Mouse (Mus musculus) erythroblast, embryonic 14.5 days (primary cell): ENCODE results near the gene Kpna6. TPM values are rescaled to one million over a fixed set of nuclear protein-coding genes. Genes with fewer than 3 reads are reported as not detected.
A peak's percentile ranks its signal among the peaks of the same experiment; 100 is the strongest.

Experiments
- H3K27me3 ChIP-seq: 2 replicates; pipeline ENCODE4 v1.6.1; 2012; ENCODE audit warnings: inconsistent platforms; ENCODE audit not compliant: control insufficient read depth
- H3K36me3 ChIP-seq: 2 replicates; pipeline ENCODE4 v1.6.1; 2012; ENCODE audit warnings: mild to moderate bottlenecking, inconsistent platforms; ENCODE audit not compliant: control insufficient read depth
- H3K4me1 ChIP-seq: 2 replicates; pipeline ENCODE4 v1.6.1; 2012; ENCODE audit warnings: inconsistent platforms; ENCODE audit not compliant: control insufficient read depth
- H3K4me3 ChIP-seq: replicated peaks from 2 replicates; pipeline ENCODE3; 2012; ENCODE audit warnings: moderate library complexity, mild to moderate bottlenecking, inconsistent platforms
- H3K9me3 ChIP-seq: 2 replicates; pipeline ENCODE4 v1.6.1; 2012; ENCODE audit warnings: low read length, inconsistent platforms, mixed read lengths; ENCODE audit not compliant: control insufficient read depth
- GATA1 ChIP-seq: IDR thresholded peaks from 2 replicates; pipeline ENCODE4 v1.6.1; 2012; ENCODE audit warnings: low read length, inconsistent platforms, mixed read lengths
- TAL1 ChIP-seq: IDR thresholded peaks from 3 replicates; pipeline ENCODE4 v1.6.1; 2012; ENCODE audit warnings: low read length, inconsistent platforms, mixed read lengths
- polyA plus RNA-seq: library from polyadenylated mRNA; stranded (reverse); fragments of >175 nt; gene quantifications from 2 replicates; pipeline ENCODE4 v1.2.3, GENCODE M21; 2012

The Kpna6 gene
- polyA plus RNA-seq, 1 experiment = 0.65 TPM

DNA sequence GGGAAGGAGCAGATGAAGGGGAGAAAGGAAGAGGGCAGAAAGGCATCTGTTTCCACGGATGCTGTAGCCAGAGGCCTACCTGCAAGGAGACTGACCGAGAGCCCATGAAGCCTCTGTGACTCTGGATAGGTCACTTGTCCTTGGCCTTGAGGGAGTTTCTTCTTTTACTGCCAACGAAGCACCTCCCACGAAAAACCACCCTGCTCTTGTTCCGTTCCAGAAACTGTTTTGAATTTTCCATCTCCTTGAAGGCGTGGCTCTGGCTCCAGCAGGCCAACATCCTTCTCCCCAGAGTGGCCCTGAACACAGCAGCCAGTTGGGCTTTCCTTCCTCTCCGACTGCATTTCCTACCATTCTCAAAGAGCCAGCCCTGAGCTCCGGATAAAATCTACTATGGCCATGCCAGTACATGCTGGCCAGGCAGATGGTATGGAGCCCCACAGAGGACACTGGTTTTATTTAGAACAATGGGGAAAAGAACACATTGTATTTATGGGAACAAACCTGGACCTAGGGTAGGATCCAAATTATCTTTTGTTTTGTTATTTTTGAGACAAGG, 51.2 kb downstream of the Kpna6 start:
- TF ChIP-seq GATA1 (no peak), TAL1 (no peak)
- Histone ChIP-seq H3K4me3 (no peak overlapping the region), H3K9me3 (no peaks in the 10 kb centered on the region), H3K36me3 (peaks cover 30% of the 10 kb centered on the region), H3K4me1 (peaks cover 86% of the 10 kb centered on the region), H3K27me3 (no peaks in the 10 kb centered on the region)

DNA sequence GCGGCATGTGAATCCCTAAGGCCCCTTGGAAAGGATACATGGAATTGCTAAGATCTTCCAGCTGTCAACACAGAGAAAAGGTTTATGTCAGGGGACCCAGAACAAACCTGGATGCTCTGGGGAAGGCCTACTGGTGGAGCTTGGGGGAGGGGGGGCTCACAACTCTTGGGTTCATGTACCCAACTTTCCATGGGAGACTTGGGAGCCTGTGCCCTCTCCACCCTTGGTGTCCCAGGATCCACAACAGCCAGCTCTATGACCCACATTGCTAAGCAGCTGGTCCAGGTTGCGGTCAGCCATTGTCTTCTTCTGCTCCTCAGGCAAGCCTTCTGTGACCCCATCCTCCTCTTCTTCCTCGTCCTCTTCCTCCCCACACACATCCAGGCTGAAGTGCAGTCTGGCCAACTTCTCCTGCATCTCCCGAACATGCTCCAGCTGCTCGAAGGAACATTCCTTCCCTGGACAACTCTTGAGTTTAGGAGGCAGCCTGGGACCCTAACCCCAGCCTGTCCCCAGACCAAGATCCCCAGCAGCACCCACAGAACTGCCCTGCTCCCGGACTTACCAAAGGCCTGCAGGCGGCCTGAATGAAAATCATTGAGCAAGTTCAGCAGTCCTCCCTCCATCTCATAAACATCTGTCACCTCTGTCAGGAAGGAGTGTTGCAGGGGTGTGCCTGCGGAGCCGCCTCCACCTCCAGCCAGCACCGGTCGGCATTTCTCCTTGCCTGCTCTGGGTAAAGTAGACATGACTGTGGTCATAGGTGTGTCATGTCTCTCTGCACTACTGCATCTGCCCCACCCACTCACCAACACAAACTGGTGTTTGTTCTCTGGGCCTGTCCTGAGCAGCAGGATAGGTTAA, 51.9 kb downstream of the Kpna6 start:
- Histone ChIP-seq H3K27me3 (no peaks in the 10 kb centered on the region), H3K4me3 (no peak overlapping the region), H3K9me3 (no peaks in the 10 kb centered on the region), H3K4me1 (peaks cover 80% of the 10 kb centered on the region), H3K36me3 (peaks cover 29% of the 10 kb centered on the region)
- TF ChIP-seq GATA1 (no peak), TAL1 (no peak)

- TF ChIP-seq TAL1 (no peak), GATA1 (no peak)
Measured at GRCm38 (mm10) chr4:129618786-129619691, 53.5 kb downstream of the Kpna6 start, which contains the start of gene Iqcc. TSS of gene Iqcc (minus strand) at chr4:129619099.

DNA sequence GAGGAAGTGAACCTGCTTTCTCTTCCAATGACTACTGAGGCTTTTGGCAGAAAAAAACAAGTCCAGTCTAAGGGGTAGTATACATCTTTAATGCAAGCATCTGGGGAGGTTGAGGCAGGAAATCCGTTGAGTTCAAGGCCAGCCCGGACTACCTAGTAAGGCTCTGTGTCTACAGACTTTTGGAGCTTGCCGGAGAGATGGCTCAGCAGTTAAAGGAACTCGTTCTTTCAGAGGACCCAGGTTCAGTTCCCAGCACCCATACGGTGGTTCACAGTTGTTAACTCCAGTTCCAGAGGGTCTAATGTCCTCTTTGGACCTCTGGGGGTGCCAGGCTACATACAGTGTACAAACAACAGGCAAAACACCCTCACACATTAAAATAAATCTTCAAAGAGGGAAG, 54.5 kb downstream of the Kpna6 start:
- Histone ChIP-seq H3K9me3 (no peaks in the 10 kb centered on the region), H3K4me3 (peak overlapping the region; percentile 73), H3K36me3 (peaks cover 31% of the 10 kb centered on the region), H3K4me1 (peaks cover 57% of the 10 kb centered on the region), H3K27me3 (no peaks in the 10 kb centered on the region)
- no peak for TF ChIP-seq TAL1
- TF ChIP-seq GATA1 = no peak

More at GRCm38 (mm10) chr4:129618786-129619691, 53.5 kb downstream of the Kpna6 start, which contains the start of gene Iqcc:
- Histone ChIP-seq H3K9me3 (no peaks in the 10 kb centered on the region), H3K27me3 (no peaks in the 10 kb centered on the region), H3K36me3 (peaks cover 28% of the 10 kb centered on the region), H3K4me3 (peak within 1 kb of the TSS; percentile 73), H3K4me1 (peaks cover 65% of the 10 kb centered on the region)

DNA sequence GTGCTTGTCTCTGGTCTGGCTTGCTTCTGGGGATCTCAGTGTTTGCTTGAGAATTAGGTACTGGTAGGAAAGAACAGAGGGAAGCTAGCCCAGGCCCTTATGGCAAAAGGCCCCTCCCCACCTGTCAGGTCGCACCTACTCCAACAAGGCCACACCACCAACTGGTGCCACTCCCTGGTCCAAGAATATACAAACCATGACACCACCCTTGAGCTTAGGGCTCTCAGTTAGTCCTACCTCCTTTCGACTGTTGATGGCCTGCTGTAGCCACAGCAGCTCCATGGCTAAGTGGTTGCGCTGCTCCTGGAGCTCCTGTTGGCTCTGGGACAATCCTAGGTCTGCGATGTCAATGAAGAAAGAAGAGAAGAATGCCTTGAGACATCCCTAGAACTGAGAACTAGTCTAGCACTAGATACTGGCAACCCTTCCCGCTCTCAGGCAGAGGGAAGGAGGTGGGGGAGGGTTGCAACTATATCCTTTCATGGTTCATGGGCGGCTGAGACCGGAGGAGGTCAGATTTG, 55.4 kb downstream of the Kpna6 start:
- Histone ChIP-seq H3K27me3 (no peaks in the 10 kb centered on the region), H3K4me3 (no peak overlapping the region), H3K36me3 (peaks cover 32% of the 10 kb centered on the region), H3K9me3 (no peaks in the 10 kb centered on the region), H3K4me1 (peaks cover 48% of the 10 kb centered on the region)
- TF ChIP-seq TAL1 = no peak
- TF ChIP-seq GATA1 = no peak

- H3K4me1 ChIP-seq = peaks cover 43% of the 10 kb centered on the region
- H3K4me3 ChIP-seq = no peak overlapping the region
- no peaks in the 10 kb centered on the region for H3K27me3 ChIP-seq
- peaks cover 37% of the 10 kb centered on the region for H3K36me3 ChIP-seq
- no peaks in the 10 kb centered on the region for H3K9me3 ChIP-seq
- TF ChIP-seq TAL1 = no peak
- TF ChIP-seq GATA1 = no peak
Measured at GRCm38 (mm10) chr4:129616631-129617030, 55.9 kb downstream of the Kpna6 start.

- TF ChIP-seq TAL1 (no peak), GATA1 (no peak)
- no peaks in the 10 kb centered on the region for H3K9me3 ChIP-seq
- no peak overlapping the region for H3K4me3 ChIP-seq
- H3K27me3 ChIP-seq = no peaks in the 10 kb centered on the region
- peaks cover 39% of the 10 kb centered on the region for H3K4me1 ChIP-seq
- peaks cover 43% of the 10 kb centered on the region for H3K36me3 ChIP-seq
Measured at GRCm38 (mm10) chr4:129615801-129616290, 56.7 kb downstream of the Kpna6 start.

DNA sequence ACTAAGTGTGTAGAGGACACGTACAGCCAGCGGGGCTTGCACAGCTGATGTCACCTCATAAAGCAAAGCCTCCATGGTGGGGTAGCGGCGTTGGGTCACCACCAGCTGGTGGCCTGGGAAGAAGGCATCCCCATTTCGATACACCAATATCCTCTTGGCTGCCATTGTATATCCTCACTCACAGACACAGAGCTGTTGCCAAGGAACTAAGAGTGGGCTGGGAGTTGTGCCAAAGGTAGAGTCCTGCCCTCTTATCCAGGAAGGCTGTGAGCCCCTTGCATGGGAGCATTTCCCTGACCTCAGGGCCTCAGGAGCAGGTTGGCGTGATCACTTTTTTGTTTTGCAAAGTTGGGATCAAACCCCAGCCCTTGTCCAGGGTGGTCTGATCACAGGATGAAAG, 58.5 kb downstream of the Kpna6 start, which contains the start of gene Dcdc2b:
Gene Dcdc2b (minus strand): TSS at position 165 of the 400 bp plus-strand sequence.
- H3K4me3 ChIP-seq = no peak within 1 kb of the TSS
- H3K36me3 ChIP-seq = peaks cover 55% of the 10 kb centered on the region
- no peaks in the 10 kb centered on the region for H3K27me3 ChIP-seq
- peaks cover 27% of the 10 kb centered on the region for H3K4me1 ChIP-seq
- no peaks in the 10 kb centered on the region for H3K9me3 ChIP-seq
- no peak for TF ChIP-seq GATA1
- TF ChIP-seq TAL1 = no peak
